Mouse (Mus musculus) urinary bladder, postnatal 25 days (tissue): ENCODE measurements around the gene Col6a5.

ENCODE experiments used
- DNase-seq: peaks from one replicate; pipeline ENCODE4 v3.0.0; 2022; ENCODE audit warnings: low spot score

Gene Col6a5

DNA sequence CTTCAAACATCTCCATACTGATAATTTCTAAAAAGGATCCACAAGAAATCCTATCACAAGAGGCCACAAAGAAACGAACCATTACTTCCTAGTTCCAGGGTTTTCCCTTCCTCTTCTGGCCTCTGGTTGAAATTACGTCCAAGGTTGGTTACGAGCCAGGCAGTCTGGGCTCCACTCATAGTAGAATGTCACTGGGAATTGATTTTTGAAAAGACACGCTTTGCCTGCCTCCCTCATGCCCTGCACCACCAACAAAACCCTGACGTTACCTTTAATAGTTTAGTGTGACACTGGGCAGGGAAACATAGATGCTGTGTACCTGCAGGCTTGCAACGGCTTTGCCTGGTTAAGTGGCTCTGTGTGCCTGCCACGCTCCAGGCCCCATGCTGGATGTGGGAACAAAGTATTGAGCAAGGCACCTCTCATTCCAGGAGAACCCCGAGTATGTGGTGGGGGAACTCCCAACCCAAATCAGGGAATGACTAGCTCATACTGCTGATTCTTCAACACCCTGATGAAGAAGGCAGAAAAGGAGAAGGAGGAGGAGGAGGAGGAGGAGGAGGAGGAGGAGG lies 133.3 kb downstream of the Col6a5 start:
- DNase-seq = no peak

- no peak for DNase-seq
Observed at GRCm38 (mm10) chr9:105820711-105821110, 139.7 kb downstream of the Col6a5 start.

DNA sequence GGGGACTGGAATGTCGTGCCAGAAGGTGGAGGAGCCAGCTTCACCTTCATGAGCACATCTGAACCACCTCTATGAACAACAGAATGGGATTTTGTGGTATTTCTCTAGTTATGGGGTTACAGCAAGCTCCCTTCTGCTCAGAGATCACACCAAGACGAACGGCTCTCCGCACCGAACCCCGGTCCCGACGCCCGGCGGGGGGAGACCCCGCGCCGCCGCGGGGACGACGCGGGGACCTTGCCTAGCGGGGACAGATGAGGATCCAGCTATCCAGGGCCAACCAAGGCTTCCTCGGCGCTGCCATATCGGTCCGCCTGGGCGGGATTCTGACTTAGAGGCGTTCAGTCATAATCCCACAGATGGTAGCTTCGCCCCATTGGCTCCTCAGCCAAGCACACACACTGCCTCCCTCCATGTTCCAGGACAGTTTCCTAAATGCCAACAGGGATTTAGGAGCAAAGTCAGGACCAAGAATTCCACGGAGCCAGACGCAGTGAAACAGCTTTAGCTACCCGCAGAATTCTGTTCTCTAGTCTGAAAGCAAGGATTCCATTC lies 141.2 kb downstream of the Col6a5 start:
- DNase-seq = no peak

DNA sequence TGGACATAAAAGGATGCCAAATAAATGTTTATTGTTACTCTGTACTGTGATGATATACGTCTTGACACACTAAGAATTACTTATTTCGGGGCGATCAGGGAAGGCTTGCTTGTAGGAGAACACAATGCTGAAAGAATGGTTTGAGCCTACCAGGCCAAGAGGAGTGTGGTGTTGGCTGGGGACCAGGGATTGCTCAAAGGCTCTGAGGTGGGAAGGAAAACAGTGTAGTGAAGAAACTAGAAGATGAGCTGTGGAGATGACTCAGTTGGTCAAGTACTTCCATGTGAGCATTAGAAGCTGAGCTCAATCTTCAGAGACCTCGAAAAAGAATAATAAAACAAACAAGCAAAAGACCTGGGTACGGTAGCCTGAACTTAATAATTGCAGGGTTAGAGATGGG lies 146.0 kb downstream of the Col6a5 start:
- no peak for DNase-seq

- no peak for DNase-seq
Observed at GRCm38 (mm10) chr9:105811458-105811857, 149.0 kb downstream of the Col6a5 start.

GRCm38 (mm10) chr9:105808920-105809505 lies 151.4 kb downstream of the Col6a5 start:
- no peak for DNase-seq
